Mouse (Mus musculus) limb, embryonic 12.5 days (tissue): ENCODE results near the gene Eif2ak2. TPM values are rescaled to one million over a fixed set of nuclear protein-coding genes. Genes with fewer than 3 reads are reported as not detected.

Source experiments
- ATAC-seq: fragments of 200-750 bp; cut with Nextera tagmentation; 2 replicates; pipeline ENCODE4 v1.8.0; 2017; ENCODE audit warnings: low read depth, moderate TSS enrichment; ENCODE audit not compliant: insufficient number of reproducible peaks, insufficient read depth, low FRiP score, low TSS enrichment
- H3K27ac ChIP-seq: fragments of 300-500 bp; sonication (generic); 2 replicates; pipeline ENCODE4 v1.5.1; 2016; ENCODE audit warnings: mild to moderate bottlenecking, moderate library complexity
- H3K27me3 ChIP-seq: fragments of 300-500 bp; sonication (generic); 2 replicates; pipeline ENCODE4 v1.6.1; 2016; ENCODE audit warnings: mild to moderate bottlenecking, moderate library complexity
- H3K36me3 ChIP-seq: fragments of 300-500 bp; sonication (generic); 2 replicates; pipeline ENCODE4 v1.6.1; 2016; ENCODE audit warnings: mild to moderate bottlenecking, moderate library complexity
- H3K4me1 ChIP-seq: fragments of 300-500 bp; sonication (generic); replicated peaks from 2 replicates; pipeline ENCODE4 v1.6.1; 2016
- H3K4me2 ChIP-seq: fragments of 300-500 bp; sonication (generic); 2 replicates; pipeline ENCODE4 v1.6.1; 2016; ENCODE audit warnings: mild to moderate bottlenecking, moderate library complexity
- H3K4me3 ChIP-seq: fragments of 300-500 bp; sonication (generic); replicated peaks from 2 replicates; pipeline ENCODE4 v1.5.1; 2016; ENCODE audit warnings: mild to moderate bottlenecking
- H3K9ac ChIP-seq: fragments of 300-500 bp; sonication (generic); replicated peaks from 2 replicates; pipeline ENCODE4 v1.6.1; 2016; ENCODE audit warnings: mild to moderate bottlenecking, moderate library complexity
- H3K9me3 ChIP-seq: fragments of 300-500 bp; sonication (generic); 2 replicates; pipeline ENCODE4 v1.6.1; 2016; ENCODE audit warnings: mild to moderate bottlenecking, moderate library complexity
- WGBS: fragments of 180-500 bp; shearing (Covaris S2); methylation state at CpG from one replicate; pipeline ENCODE4 v1.1.7; 2016; 5-methylcytosine and 5-hydroxymethylcytosine counted together
- polyA plus RNA-seq: library from polyadenylated mRNA; unstranded; fragments of >200 nt; fragmentation: Nextera tagmentation; extraction: Ambion mirVana; gene quantifications from 2 replicates; pipeline ENCODE4 v1.2.1, GENCODE M21; 2016

The Eif2ak2 gene
- polyA plus RNA-seq, 1 experiment from 2014 or later, result 16.1 TPM

DNA sequence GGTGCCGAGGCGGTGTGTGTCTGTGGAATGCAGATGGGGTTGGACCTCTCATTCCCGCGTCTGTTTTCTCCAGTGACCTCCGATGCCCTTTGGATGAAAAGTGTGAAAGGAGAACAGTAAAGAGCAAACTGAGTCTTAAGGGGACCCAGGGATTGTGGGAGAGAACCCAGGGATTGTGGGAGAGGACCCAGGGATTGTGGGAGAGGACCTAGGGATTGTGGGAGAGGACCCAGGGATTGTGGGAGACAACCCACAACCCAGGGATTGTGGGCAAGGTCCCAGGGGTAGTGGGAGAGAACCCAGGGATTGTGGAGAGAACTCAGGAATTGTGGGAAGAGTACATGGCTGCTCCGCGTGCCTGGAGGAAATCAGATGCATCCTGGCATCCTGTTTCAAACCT is 12.6 kb upstream of the Eif2ak2 start:
- Histone ChIP-seq H3K27ac (no peak overlapping the region), H3K4me1 (no peaks in the 10 kb centered on the region), H3K4me3 (no peak overlapping the region), H3K9ac (no peak overlapping the region), H3K36me3 (no peaks in the 10 kb centered on the region), H3K9me3 (no peaks in the 10 kb centered on the region), H3K27me3 (no peaks in the 10 kb centered on the region), H3K4me2 (no peak overlapping the region)
- no peak for ATAC-seq
- 86% methylated on average over 7 of the region's 7 CpGs for WGBS

DNA sequence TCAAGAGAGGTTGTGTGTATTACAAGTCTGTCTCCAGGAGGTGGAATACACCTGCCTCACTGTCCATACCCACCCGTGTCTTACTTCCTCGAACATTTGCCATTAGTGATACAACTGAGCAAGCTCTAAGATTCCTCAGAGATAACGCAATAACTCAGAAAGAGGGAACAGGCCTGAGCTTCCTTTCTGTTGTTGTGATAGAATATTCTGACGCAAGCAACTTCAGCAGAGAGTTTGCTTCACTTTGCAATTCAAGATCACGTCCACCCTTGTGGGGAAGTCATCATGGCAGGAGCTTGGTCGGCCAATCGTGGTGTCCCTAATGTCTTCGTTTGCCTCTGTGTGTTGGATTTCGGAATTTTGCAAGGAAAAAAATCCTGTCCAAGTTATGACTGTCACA is 8.6 kb upstream of the Eif2ak2 start:
- no peaks in the 10 kb centered on the region for H3K27me3 ChIP-seq
- no peaks in the 10 kb centered on the region for H3K9me3 ChIP-seq
- H3K36me3 ChIP-seq, result no peaks in the 10 kb centered on the region
- 82% methylated on average over 9 of the region's 9 CpGs for WGBS
- H3K27ac ChIP-seq, result no peak overlapping the region
- no peak overlapping the region for H3K4me2 ChIP-seq
- H3K4me1 ChIP-seq, result no peaks in the 10 kb centered on the region
- H3K9ac ChIP-seq, result no peak overlapping the region
- H3K4me3 ChIP-seq, result no peak overlapping the region
- no peak for ATAC-seq

DNA sequence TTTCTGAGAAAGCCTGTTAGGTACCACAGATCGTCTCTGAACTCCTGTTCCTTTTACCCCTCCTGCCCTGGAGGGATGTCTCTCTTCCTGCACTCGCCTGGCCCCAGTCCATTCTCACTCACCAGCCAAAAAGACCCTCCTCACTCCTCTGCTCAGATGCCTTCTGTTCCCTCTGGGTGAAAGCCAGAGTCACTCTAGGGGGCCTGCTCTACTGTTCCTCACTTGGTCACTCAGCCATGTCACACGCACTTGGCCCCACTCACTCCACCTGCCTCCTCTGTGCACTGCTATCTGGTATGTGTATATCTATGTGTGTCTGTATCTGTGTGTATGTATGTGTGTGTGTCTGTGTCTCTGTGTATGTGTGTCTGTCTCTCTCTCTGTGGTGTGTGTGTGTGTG is 6.8 kb upstream of the Eif2ak2 start:
- WGBS, result 58% methylated on average over 3 of the region's 3 CpGs
- Histone ChIP-seq H3K36me3 (no peaks in the 10 kb centered on the region), H3K9me3 (no peaks in the 10 kb centered on the region), H3K4me2 (no peak overlapping the region), H3K9ac (no peak overlapping the region), H3K4me3 (no peak overlapping the region), H3K27ac (no peak overlapping the region), H3K27me3 (no peaks in the 10 kb centered on the region), H3K4me1 (no peaks in the 10 kb centered on the region)
- no peak for ATAC-seq

DNA sequence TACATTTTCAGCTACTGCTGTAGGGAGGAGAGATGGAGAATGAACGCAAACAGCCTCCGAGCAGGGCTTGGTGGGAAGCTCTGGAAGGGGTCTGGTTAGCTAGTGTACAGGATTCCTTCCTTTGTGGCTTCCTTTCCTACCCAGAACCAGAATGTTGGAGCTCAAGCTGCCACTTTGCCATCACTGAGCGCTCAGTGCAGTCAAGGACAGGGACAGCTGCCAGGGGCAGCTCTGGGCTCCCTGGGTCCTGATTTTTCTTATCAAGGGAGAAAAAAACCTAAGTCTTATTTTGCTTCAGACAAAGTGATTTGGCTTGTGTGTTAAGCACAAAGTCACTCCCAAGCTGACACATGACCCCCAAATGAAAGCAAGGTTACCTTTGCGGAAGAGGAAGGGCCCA is 6.2 kb upstream of the Eif2ak2 start:
- Histone ChIP-seq H3K4me3 (no peak overlapping the region), H3K27ac (no peak overlapping the region), H3K36me3 (no peaks in the 10 kb centered on the region), H3K27me3 (no peaks in the 10 kb centered on the region), H3K9ac (no peak overlapping the region), H3K9me3 (no peaks in the 10 kb centered on the region), H3K4me1 (no peaks in the 10 kb centered on the region), H3K4me2 (no peak overlapping the region)
- WGBS, result 85% methylated on average over 4 of the region's 4 CpGs
- ATAC-seq, result no peak

DNA sequence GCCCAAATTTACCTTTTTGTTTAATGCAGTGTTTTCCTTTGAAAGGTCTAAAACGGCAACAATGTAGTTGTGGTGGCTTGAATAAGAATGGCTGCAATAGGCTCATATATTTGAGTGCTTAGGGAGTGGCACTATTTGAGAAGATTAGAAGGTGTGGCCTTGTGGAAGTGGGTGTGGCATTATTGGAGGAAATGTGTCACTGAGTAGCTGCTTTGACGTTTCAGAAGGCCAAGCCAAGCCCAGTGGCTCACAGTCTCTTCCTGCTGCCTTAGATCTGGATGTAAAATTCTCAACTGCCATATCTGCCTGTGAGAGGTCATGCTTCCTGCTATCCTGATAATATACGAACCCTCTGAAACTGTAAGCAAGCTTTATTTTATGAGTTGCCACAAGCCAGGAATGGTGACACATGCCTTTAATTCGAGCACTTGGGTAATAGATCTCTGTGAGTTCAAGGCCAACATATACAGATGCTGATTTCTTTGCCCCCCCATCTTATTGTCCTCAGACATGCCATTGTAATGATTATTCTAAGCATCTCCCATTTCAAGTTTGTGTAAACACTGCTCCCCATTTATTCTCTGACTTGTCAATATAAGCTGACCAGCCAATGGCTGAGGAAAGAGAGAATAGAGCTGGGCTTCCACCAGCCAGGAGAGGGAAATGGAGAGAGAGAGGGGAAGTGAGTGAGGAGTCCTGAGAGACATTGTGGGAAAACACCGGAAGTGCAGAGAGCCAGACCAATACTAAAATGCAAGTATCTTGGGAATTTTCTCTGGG is 3.1 kb upstream of the Eif2ak2 start:
- no peaks in the 10 kb centered on the region for H3K9me3 ChIP-seq
- H3K9ac ChIP-seq, result no peak overlapping the region
- no peak overlapping the region for H3K4me2 ChIP-seq
- no peaks in the 10 kb centered on the region for H3K36me3 ChIP-seq
- no peak overlapping the region for H3K4me3 ChIP-seq
- 78% methylated on average over 5 of the region's 5 CpGs for WGBS
- H3K4me1 ChIP-seq, result peaks cover 12% of the 10 kb centered on the region
- H3K27ac ChIP-seq, result no peak overlapping the region
- no peak for ATAC-seq
- H3K27me3 ChIP-seq, result no peaks in the 10 kb centered on the region

DNA sequence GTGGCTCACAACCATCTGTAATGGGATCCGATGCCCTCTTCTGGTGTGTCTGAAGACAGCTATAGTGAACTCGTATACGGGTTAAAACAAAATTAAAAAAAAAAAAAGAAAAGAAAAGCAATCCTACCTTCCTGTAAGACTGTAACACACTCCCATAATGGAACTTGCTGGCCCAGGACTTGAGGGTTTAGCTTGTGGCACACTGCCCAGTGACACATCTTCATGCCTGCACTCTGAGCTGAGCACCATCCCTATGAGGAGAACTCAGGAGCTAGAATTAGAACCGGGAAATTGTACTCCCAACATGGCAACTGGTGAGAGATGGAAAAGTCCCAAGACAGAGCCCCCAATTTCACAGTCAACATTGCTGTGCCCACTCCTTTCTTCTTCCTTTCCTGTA is 918 bp upstream of the Eif2ak2 start:
- 82% methylated on average over 4 of the region's 4 CpGs for WGBS
- Histone ChIP-seq H3K9me3 (no peaks in the 10 kb centered on the region), H3K27ac (no peak overlapping the region), H3K4me2 (no peak overlapping the region), H3K9ac (no peak overlapping the region), H3K4me3 (no peak overlapping the region), H3K27me3 (no peaks in the 10 kb centered on the region), H3K36me3 (peaks cover 4% of the 10 kb centered on the region), H3K4me1 (peaks cover 12% of the 10 kb centered on the region)
- ATAC-seq, result no peak

DNA sequence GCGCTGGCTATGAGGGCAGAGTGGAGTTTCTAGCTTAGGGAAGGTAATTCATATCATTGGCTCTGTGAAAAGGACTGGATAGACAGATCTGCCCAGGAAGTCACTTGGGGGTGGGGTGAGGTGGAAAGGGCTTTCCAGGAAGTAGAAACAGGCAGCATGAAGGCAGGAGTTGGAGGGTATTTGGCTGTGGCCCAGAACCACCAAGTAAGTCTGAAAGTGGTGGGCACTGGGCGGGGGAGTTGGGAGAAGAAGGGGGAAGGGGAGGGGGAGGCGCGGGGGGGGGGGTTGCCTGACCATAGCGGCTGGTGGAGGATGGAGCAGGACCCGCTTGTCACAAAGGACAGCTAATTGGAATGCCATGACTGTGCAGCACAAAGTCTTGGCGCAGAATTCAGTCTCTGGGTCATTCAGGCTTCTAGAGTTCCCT is 482 bp downstream of the Eif2ak2 start:
- peak overlapping the region; percentile 72 for H3K9ac ChIP-seq
- ATAC-seq, result peak; percentile 76
- peak overlapping the region; percentile 77 for H3K27ac ChIP-seq
- peak overlapping the region; percentile 61 for H3K4me3 ChIP-seq
- no peaks in the 10 kb centered on the region for H3K9me3 ChIP-seq
- WGBS, result 13% methylated on average over 5 of the region's 7 CpGs
- no peaks in the 10 kb centered on the region for H3K27me3 ChIP-seq
- peaks cover 12% of the 10 kb centered on the region for H3K4me1 ChIP-seq
- H3K36me3 ChIP-seq, result peaks cover 9% of the 10 kb centered on the region
- peak overlapping the region; percentile 73 for H3K4me2 ChIP-seq

DNA sequence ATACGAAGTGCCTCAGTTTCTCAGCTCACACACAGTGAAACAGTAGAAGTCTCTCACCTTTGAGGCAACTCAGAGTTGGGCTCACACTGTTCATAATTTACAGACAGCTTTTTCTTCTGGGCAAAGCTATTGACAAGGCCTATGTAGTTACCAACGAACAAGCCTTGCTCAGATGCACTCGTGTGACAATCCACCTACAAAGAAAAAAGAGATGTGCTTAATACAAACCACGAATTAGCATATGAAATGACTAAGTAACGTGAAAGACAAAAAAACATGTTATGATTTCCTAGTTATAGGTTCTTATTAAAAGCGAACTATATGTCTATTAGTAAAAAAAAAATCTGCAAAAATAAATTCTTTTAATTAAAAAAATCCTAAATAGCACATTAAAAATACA is 8.5 kb downstream of the Eif2ak2 start:
- WGBS, result 87% methylated on average over 6 of the region's 6 CpGs
- ATAC-seq, result no peak
- Histone ChIP-seq H3K36me3 (peaks cover 56% of the 10 kb centered on the region), H3K4me3 (no peak overlapping the region), H3K9ac (no peak overlapping the region), H3K27ac (no peak overlapping the region), H3K4me2 (no peak overlapping the region), H3K4me1 (no peaks in the 10 kb centered on the region), H3K9me3 (no peaks in the 10 kb centered on the region), H3K27me3 (no peaks in the 10 kb centered on the region)

DNA sequence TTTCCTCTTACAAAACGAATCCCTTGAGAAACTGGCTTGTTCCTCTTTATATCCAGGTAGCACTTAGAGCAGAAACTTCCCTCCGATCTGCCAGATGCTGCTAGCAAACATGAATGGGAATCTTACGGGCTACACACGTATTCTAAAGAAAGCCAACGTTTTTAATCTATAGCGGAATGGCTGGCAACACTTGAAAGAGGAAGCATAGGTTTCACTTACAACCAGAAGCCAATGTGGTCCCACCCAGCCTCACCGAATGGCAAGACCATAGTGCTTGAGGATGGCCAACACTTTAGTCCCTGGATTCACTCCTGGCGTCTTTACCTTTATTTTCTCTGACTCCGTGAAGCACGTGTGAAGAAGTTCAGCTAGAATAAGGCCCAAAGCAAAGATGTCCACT is 26.1 kb downstream of the Eif2ak2 start:
- Histone ChIP-seq H3K9me3 (no peaks in the 10 kb centered on the region), H3K27ac (no peak overlapping the region), H3K4me2 (no peak overlapping the region), H3K9ac (no peak overlapping the region), H3K4me1 (no peaks in the 10 kb centered on the region), H3K4me3 (no peak overlapping the region), H3K27me3 (no peaks in the 10 kb centered on the region), H3K36me3 (peaks cover 66% of the 10 kb centered on the region)
- WGBS, result 89% methylated on average over 10 of the region's 10 CpGs
- no peak for ATAC-seq

DNA sequence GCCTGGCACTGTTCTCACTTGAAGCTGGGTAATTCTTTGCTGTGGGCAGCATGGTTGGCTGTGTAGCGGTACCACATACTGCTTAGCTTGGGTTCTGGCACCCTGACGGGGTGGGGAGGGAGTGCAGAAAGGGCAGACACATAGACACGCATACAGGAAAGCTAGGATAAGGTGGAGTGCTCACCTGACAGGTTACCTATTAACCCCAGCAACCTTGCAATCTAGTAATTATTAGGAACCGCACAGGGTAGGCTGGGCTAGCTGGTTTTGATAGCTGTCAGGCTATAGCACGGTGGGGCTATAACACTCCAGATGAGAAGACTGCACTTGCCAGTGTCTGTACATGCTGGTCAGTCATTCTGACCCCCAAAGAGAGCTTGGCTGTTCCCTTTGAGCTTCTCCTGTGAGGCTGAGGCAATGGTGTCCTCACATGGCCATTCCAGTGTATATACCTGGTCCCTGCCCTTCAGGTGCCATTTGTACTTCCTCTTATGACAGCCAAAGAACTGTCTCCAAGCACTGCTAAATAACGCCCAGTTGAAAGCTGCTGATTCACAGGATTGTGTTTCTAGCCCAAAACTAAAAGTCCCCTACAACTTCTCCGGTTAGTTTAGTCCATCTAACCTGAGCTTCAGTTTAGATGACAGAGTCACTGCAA is 40.0 kb downstream of the Eif2ak2 start:
- Histone ChIP-seq H3K27ac (no peak overlapping the region), H3K4me3 (no peak overlapping the region), H3K36me3 (peaks cover 91% of the 10 kb centered on the region), H3K4me1 (no peaks in the 10 kb centered on the region), H3K27me3 (no peaks in the 10 kb centered on the region), H3K9ac (no peak overlapping the region), H3K4me2 (no peak overlapping the region), H3K9me3 (no peaks in the 10 kb centered on the region)
- 92% methylated on average over 7 of the region's 7 CpGs for WGBS
- no peak for ATAC-seq

DNA sequence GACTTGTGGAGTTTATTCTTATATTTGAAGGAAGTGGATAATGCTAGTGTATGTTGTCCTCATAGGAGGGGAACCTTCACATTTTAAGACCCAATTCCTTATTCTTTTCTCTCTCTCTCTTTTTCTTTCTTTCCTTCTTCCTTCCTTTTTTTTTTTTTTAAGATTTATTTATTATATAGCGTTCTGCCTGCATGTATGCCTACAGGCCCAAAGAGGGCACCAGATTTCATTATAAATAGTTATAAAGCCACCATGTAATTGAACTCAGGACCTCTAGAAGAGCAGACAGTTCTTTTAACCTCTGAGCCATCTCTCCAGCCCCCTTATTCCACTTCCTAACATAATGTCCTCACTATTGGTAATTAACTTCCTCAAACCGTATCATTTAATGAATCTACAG is 46.3 kb downstream of the Eif2ak2 start:
- Histone ChIP-seq H3K27me3 (no peaks in the 10 kb centered on the region), H3K9me3 (no peaks in the 10 kb centered on the region), H3K9ac (peak overlapping the region; percentile 66), H3K4me2 (peak overlapping the region; percentile 82), H3K27ac (peak overlapping the region; percentile 87), H3K36me3 (peaks cover 31% of the 10 kb centered on the region), H3K4me3 (peak overlapping the region; percentile 84), H3K4me1 (peaks cover 10% of the 10 kb centered on the region)
- 23% methylated on average over 2 of the region's 2 CpGs for WGBS
- ATAC-seq, result no peak
